Mouse (Mus musculus): ENCODE data around the gene Gpnmb. TPM values are rescaled to one million over a fixed set of nuclear protein-coding genes. Genes with fewer than 3 reads are reported as not detected.

Gpnmb gene
- polyA plus RNA-seq (2017; shearing (Covaris generic)): 2.8 TPM

GRCm38 (mm10) chr6:49036275-49037267 lies at the start of gene Gpnmb:
Gene Gpnmb (plus strand): TSS chr6:49036546.

GRCm38 (mm10) chr6:49073304-49074116 lies 37.2 kb downstream of the Gpnmb start, which contains the start of gene Malsu1:
Gene Malsu1 (plus strand): TSS chr6:49073795.

Other genes starting within 250 kb of the Gpnmb start
- gene Tmem176a, start 195.6 kb upstream of the Gpnmb start, polyA plus RNA-seq (2017; shearing (Covaris generic)): 12.9 TPM
- gene Tmem176b, start 195.1 kb upstream of the Gpnmb start, polyA plus RNA-seq (2017; shearing (Covaris generic)): 18.8 TPM
- gene Aoc1, start 163.7 kb upstream of the Gpnmb start, polyA plus RNA-seq (2017; shearing (Covaris generic)): not detected
- not detected for gene 1600015I10Rik, start 106.7 kb upstream of the Gpnmb start, polyA plus RNA-seq (2017; shearing (Covaris generic))
- not detected for gene Doxl2, start 61.6 kb upstream of the Gpnmb start, polyA plus RNA-seq (2017; shearing (Covaris generic))
- not detected for gene Svs1, start 49.7 kb upstream of the Gpnmb start, polyA plus RNA-seq (2017; shearing (Covaris generic))
- 21.0 TPM for gene Malsu1, start 37.2 kb downstream of the Gpnmb start, polyA plus RNA-seq (2017; shearing (Covaris generic))
- 3.4 TPM for gene Igf2bp3, start 178.4 kb downstream of the Gpnmb start, polyA plus RNA-seq (2017; shearing (Covaris generic))
- gene Tra2a, start 227.5 kb downstream of the Gpnmb start, polyA plus RNA-seq (2017; shearing (Covaris generic)): 47.0 TPM